Mouse (Mus musculus) frontal cortex, postnatal 36 days (tissue): ENCODE measurements at regions not wholly inside any gene's neighbourhood (a gene's known extent, or its start where the extent isn't known, plus 50 kb on each side); places are given as distances from the start of the nearest gene placed in this dataset.

Source experiments
- DNase-seq, 2 experiments: peaks; one replicate each; pipeline ENCODE4 v3.0.0; 2022; ENCODE audit warnings: low spot score in 2 of 2

- no peak for DNase-seq
These were observed 92.1 kb downstream of the Bcl2l11 start for GRCm38 (mm10) chr2:128217784-128218467.

- no peak for DNase-seq
These were observed 93.1 kb downstream of the Bcl2l11 start for GRCm38 (mm10) chr2:128218961-128219360.

GRCm38 (mm10) chr2:128221055-128221454, 95.2 kb downstream of the Bcl2l11 start:
- DNase-seq = no peak

- no peak for DNase-seq
These were observed 95.8 kb downstream of the Bcl2l11 start for GRCm38 (mm10) chr2:128221657-128222056.

GRCm38 (mm10) chr2:128226465-128227047, 100.7 kb downstream of the Bcl2l11 start:
- DNase-seq = no peak

- no peak for DNase-seq
These were observed 103.9 kb downstream of the Bcl2l11 start for GRCm38 (mm10) chr2:128229730-128230129.

GRCm38 (mm10) chr2:128230921-128231320, 105.1 kb downstream of the Bcl2l11 start:
- DNase-seq = no peak

GRCm38 (mm10) chr2:128231338-128231737, 105.5 kb downstream of the Bcl2l11 start:
- no peak for DNase-seq

GRCm38 (mm10) chr2:128232027-128232426, 106.2 kb downstream of the Bcl2l11 start:
- DNase-seq = no peak

- DNase-seq = peak; percentile 2 to 28
These were observed 109.3 kb downstream of the Bcl2l11 start for GRCm38 (mm10) chr2:128235127-128235526.

- no peak for DNase-seq
These were observed 113.6 kb downstream of the Bcl2l11 start for GRCm38 (mm10) chr2:128239451-128239850.

GRCm38 (mm10) chr2:128240054-128240453, 114.2 kb downstream of the Bcl2l11 start:
- DNase-seq = no peak

GRCm38 (mm10) chr2:128240536-128241279, 114.9 kb downstream of the Bcl2l11 start:
- DNase-seq = no peak

- DNase-seq = no peak
These were observed 115.4 kb downstream of the Bcl2l11 start for GRCm38 (mm10) chr2:128241280-128241665.

GRCm38 (mm10) chr2:128245544-128245943, 119.7 kb downstream of the Bcl2l11 start:
- peak; percentile 23 to 34 for DNase-seq

GRCm38 (mm10) chr2:128247967-128248366, 122.1 kb downstream of the Bcl2l11 start:
- DNase-seq = no peak

- DNase-seq = no peak
These were observed 123.3 kb downstream of the Bcl2l11 start for GRCm38 (mm10) chr2:128249188-128249587.

GRCm38 (mm10) chr2:128249607-128250006, 123.8 kb downstream of the Bcl2l11 start:
- DNase-seq = no peak

GRCm38 (mm10) chr2:128250841-128251240, 125.0 kb downstream of the Bcl2l11 start:
- DNase-seq = no peak

GRCm38 (mm10) chr2:128256651-128257050, 130.8 kb downstream of the Bcl2l11 start:
- no peak for DNase-seq

- DNase-seq = no peak
These were observed 131.4 kb downstream of the Bcl2l11 start for GRCm38 (mm10) chr2:128257262-128257661.

- no peak for DNase-seq
These were observed 138.0 kb downstream of the Bcl2l11 start for GRCm38 (mm10) chr2:128263880-128264279.
